Mouse (Mus musculus) left cerebral cortex, adult 11 months (tissue): ENCODE data around the gene Fbxo4.
A peak's percentile ranks its signal among the peaks of the same experiment; 100 is the strongest.

Experiments used
- DNase-seq: peaks from one replicate; pipeline ENCODE4 v3.0.0; 2022; ENCODE audit warnings: low spot score

Gene Fbxo4

DNA sequence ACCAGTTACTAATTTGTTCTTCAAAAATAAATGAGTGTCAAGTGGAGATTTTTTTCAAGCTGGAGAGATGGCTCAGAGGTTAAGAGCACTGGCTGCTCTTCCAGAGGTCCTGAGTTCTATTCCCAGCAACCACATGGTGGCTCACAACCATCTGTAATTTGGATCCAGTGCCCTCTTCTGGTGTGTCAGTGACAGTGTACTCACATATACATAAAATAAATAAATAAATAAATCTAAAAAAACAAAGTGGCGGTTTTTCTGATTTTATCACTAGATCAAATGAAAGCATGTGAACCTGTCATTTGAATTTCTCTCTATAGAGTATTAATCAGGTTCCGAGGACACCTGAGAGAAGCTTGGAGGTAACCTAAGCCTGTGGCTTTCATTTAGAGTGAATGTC lies 1.1 kb downstream of the Fbxo4 start:
- no peak for DNase-seq

DNA sequence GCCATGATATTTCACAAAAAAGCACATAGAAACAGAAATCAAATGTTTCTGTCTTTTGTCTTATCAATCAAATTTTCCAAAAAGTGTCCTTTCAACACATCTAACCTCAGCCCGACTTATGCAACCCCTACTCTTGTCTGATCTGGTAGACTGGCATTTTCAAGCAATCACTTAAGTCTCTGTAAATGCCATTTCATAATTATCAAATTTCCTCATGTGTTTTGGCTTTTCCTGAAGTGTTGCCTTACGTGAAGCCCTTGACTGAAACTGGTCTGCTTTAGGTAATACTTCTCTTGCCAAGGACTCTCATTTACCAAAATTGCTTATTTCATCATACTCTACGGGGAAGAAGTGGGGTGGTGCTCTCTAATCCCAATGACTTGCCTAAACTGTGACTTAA lies 6.1 kb downstream of the Fbxo4 start:
- DNase-seq: no peak

GRCm38 (mm10) chr15:3970193-3970592 lies 9.2 kb downstream of the Fbxo4 start:
- DNase-seq: no peak

DNA sequence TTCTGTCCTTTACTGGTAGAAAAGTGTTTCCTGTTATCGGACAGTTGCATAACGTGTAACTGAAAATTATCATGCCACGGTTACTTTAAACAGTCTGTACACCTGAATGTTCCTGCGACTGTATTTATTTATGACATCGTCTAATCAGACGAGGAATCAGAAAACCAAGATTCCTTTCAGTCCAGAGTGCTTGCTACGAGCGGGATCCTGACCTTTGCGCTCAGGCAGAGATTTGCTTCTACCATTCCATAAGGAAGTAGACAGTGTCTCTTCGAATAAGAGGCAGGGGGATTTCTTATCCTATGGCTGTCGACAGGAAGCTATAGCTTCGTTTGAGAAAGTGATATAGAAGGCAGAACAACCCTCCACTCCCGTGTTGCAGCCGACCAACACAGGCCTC lies 9.6 kb downstream of the Fbxo4 start:
- no peak for DNase-seq

DNA sequence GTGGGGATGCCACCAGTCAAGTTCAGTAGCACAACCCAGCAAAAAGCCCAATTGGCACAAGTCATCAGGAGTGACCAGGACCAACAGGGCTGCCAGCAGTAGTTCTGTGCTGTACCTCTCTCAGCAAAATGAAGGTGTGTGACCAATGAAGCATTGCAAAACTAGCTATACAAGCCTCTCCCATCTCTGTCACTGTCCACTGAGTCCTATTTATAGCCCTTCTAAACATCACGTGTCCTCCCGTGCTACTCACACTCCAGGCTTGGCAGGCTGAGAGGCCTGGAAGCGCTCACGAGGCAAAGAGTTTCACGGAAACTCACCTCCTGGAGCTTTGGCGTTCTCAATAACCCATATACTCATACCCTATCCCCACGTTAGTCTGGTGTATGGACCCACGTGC lies 17.1 kb downstream of the Fbxo4 start:
- DNase-seq: no peak

GRCm38 (mm10) chr15:3960094-3960493 lies 19.3 kb downstream of the Fbxo4 start:
- no peak for DNase-seq

- peak; percentile 33 for DNase-seq
Measured at GRCm38 (mm10) chr15:3957982-3958381, 21.4 kb downstream of the Fbxo4 start.

- no peak for DNase-seq
Measured at GRCm38 (mm10) chr15:3954971-3955370, 24.4 kb downstream of the Fbxo4 start.

DNA sequence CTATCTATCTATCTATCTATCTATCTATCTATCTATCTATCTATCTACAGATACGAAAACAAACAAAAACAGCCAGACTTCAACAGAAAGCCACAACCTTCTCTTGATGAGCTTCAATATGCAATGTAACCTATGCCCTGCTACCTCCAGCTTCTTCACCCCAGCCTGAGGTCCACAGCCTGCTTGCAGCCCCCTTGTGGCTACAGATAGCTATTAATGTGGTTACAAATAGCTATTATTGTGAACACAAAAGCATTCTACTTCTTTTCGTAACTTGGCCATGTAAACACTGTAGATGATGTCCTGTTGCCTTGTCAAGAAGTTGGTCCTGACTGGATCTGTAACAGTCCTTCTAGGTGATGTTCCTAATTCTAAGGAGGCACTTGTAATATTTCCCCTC lies 41.2 kb downstream of the Fbxo4 start:
- DNase-seq: no peak

GRCm38 (mm10) chr15:3936056-3936455 lies 43.3 kb downstream of the Fbxo4 start:
- DNase-seq: no peak

GRCm38 (mm10) chr15:3933466-3933865 lies 45.9 kb downstream of the Fbxo4 start:
- no peak for DNase-seq

- DNase-seq: no peak
Measured at GRCm38 (mm10) chr15:3931931-3932330, 47.4 kb downstream of the Fbxo4 start.
